Mouse (Mus musculus) bone marrow, adult 2 months (tissue): ENCODE data around the gene Izumo3. TPM values are rescaled to one million over a fixed set of nuclear protein-coding genes. Genes with fewer than 3 reads are reported as not detected.
"Not testable (repeated sequence)": the region's sequence is repeated elsewhere in the genome, so short reads cannot be mapped to it uniquely, and the experiment has no call there.

ENCODE experiments used
- H3K27ac ChIP-seq: fragments of 200-500 bp; 2 replicates; pipeline ENCODE4 v1.5.1; 2012; ENCODE audit warnings: low read depth, mild to moderate bottlenecking, control low read depth, inconsistent platforms, low read length; ENCODE audit not compliant: control insufficient read depth, poor library complexity, insufficient read depth
- H3K4me1 ChIP-seq: fragments of 200-500 bp; 2 replicates; pipeline ENCODE4 v1.6.1; 2011; ENCODE audit warnings: low read length; ENCODE audit not compliant: control insufficient read depth, insufficient read depth
- H3K4me3 ChIP-seq: fragments of 200-500 bp; replicated peaks from 2 replicates; pipeline ENCODE3; 2011; ENCODE audit warnings: mild to moderate bottlenecking, low read depth, low read length, control low read depth; ENCODE audit not compliant: control insufficient read depth
- CTCF ChIP-seq: fragments of 200-500 bp; IDR thresholded peaks from 2 replicates; pipeline ENCODE4 v1.5.1; 2011; ENCODE audit warnings: low read length, control low read depth; ENCODE audit not compliant: control insufficient read depth, insufficient read depth
- POLR2A ChIP-seq: fragments of 200-500 bp; IDR thresholded peaks from 2 replicates; pipeline ENCODE4 v1.6.1; 2011; ENCODE audit warnings: low read depth, mild to moderate bottlenecking, control low read depth, low read length, borderline replicate concordance; ENCODE audit not compliant: control insufficient read depth
- WGBS: fragments of 180-500 bp; shearing (Covaris S2); methylation state at CpG from one replicate; pipeline ENCODE4 v1.1.7; 2018; 5-methylcytosine and 5-hydroxymethylcytosine counted together
- polyA plus RNA-seq: library from polyadenylated mRNA; stranded (reverse); fragments of >200 nt; gene quantifications from 2 replicates; pipeline ENCODE4 v1.2.4, GENCODE M21; 2011; ENCODE audit warnings: low replicate concordance; ENCODE audit not compliant: missing spikeins, insufficient read depth, insufficient read length

Izumo3 gene
- not detected in 2 replicates for polyA plus RNA-seq

- Histone ChIP-seq H3K27ac (no peak within 1 kb of the TSS), H3K4me3 (no peak within 1 kb of the TSS), H3K4me1 (no peaks in the 10 kb centered on the region)
- TF ChIP-seq CTCF (no peak), POLR2A (no peak)
Measured at GRCm38 (mm10) chr4:92147134-92147533, at the start of gene Izumo3. Izumo3 (minus strand) TSS chr4:92147234.

DNA sequence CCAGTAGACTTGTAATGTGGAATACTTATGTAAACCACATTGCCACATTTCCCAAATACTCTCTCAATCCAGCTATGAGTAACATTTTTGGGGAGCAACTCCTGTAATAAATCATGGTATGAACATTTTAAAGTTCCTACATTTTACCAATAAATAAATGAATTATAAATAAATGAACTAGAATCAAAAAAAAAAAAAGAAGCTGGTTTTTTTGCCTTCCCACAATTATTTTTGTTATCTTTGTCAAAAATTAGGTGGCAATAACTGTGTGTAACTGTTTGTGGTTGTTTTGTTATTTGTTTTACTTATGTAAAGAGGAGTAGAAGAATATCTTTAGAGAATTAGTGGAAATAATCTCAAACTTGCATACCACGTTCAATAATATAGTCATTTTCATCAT, 44.6 kb upstream of the Izumo3 start, which contains the start of gene Gm12666:
Gm12666 (minus strand) TSS at position 101 of the 400 bp plus-strand sequence.
- not testable (repeated sequence) for H3K27ac ChIP-seq, H3K4me3 ChIP-seq, H3K4me1 ChIP-seq
- 83% methylated on average over 1 of the region's 1 CpGs for WGBS

DNA sequence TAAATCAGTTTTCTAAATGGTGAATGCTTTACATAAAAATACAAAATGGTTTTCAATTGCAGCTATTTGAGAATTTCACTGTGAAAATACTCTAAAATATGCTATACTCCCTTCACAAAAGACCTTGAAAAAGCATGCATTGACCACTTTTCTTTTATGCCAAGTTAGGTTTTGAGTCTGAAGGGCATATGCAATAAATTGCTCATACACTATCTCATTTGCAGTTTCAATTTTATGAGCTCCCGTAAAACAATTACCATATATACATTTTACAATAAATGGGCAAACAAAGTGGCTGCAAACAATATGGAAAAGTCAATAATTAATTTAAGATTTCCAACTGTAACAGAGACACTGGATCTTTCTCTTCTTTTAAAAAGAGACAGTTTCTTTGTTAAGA, 5.6 kb upstream of the Izumo3 start:
- no peak overlapping the region for H3K27ac ChIP-seq
- H3K4me1 ChIP-seq: no peaks in the 10 kb centered on the region
- no peak overlapping the region for H3K4me3 ChIP-seq
- TF ChIP-seq CTCF (no peak), POLR2A (no peak)
- 74% methylated on average over 1 of the region's 1 CpGs for WGBS

GRCm38 (mm10) chr4:92111390-92111988, 35.5 kb downstream of the Izumo3 start:
- Histone ChIP-seq H3K4me1 (no peaks in the 10 kb centered on the region), H3K27ac (no peak overlapping the region), H3K4me3 (no peak overlapping the region)
- 61% methylated on average over 8 of the region's 8 CpGs for WGBS
- TF ChIP-seq POLR2A (no peak), CTCF (no peak)

DNA sequence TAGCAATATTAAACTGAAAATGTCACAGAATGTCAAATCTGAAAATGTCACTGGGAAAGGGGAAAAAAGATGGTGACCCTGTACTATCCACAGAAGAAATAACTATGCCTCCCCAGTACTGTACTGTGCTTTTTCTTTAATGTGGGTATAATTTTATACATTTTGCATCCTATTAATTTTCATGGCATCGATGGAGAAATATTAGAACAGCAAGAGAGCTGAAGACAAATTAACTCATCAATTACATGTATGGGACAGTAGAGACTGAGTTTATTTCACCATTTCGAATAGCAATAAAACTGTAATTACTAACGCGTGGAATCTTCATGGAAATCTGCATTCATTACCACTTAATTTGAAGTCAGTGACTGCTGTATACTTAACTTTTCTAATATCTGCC, 49.6 kb downstream of the Izumo3 start:
- Histone ChIP-seq H3K4me3 (no peak overlapping the region), H3K27ac (no peak overlapping the region), H3K4me1 (no peaks in the 10 kb centered on the region)
- TF ChIP-seq POLR2A (no peak), CTCF (no peak)
- 80% methylated on average over 4 of the region's 4 CpGs for WGBS

- 54% methylated on average over 1 of the region's 1 CpGs for WGBS
- TF ChIP-seq CTCF: no peak
- TF ChIP-seq POLR2A: no peak
- no peak overlapping the region for H3K27ac ChIP-seq
- no peak overlapping the region for H3K4me3 ChIP-seq
- H3K4me1 ChIP-seq: no peaks in the 10 kb centered on the region
Measured at GRCm38 (mm10) chr4:92095951-92096350, 51.1 kb downstream of the Izumo3 start.

Other genes starting within 250 kb of the Izumo3 start
- 12.8 TPM in 1 of 2 replicates, not detected in the other for gene Gm12666, start 44.5 kb upstream of the Izumo3 start, polyA plus RNA-seq